Mouse (Mus musculus) mesoderm, embryonic 11.5 days (tissue): ENCODE data around the gene Tnni2.

Experiments used
- DNase-seq: peaks from one replicate; pipeline ENCODE4 v3.0.0-alpha.2; 2012; ENCODE audit warnings: low read depth, low spot score

Gene Tnni2

GRCm38 (mm10) chr7:142459299-142459691 lies 17.7 kb downstream of the Tnni2 start:
- no peak for DNase-seq

- no peak for DNase-seq
These were observed 19.0 kb downstream of the Tnni2 start, which contains the start of gene Lsp1 for GRCm38 (mm10) chr7:142460636-142461077. TSS of gene Lsp1 (plus strand) at chr7:142460809.

- no peak for DNase-seq
These were observed 19.8 kb downstream of the Tnni2 start for GRCm38 (mm10) chr7:142461446-142461845.

- no peak for DNase-seq
These were observed 20.6 kb downstream of the Tnni2 start for GRCm38 (mm10) chr7:142462190-142462589.

GRCm38 (mm10) chr7:142462594-142463078 lies 21.0 kb downstream of the Tnni2 start:
- DNase-seq: no peak

GRCm38 (mm10) chr7:142470171-142470691 lies 28.6 kb downstream of the Tnni2 start:
- DNase-seq: no peak

GRCm38 (mm10) chr7:142470808-142471413 lies 29.3 kb downstream of the Tnni2 start:
- no peak for DNase-seq

- DNase-seq: no peak
These were observed 29.8 kb downstream of the Tnni2 start for GRCm38 (mm10) chr7:142471414-142471861.

GRCm38 (mm10) chr7:142471884-142472570 lies 30.4 kb downstream of the Tnni2 start:
- DNase-seq: no peak

GRCm38 (mm10) chr7:142472936-142473335 lies 31.3 kb downstream of the Tnni2 start:
- no peak for DNase-seq

GRCm38 (mm10) chr7:142473476-142473875 lies 31.9 kb downstream of the Tnni2 start:
- no peak for DNase-seq

- DNase-seq: no peak
These were observed 33.2 kb downstream of the Tnni2 start for GRCm38 (mm10) chr7:142474799-142475198.

- no peak for DNase-seq
These were observed 34.0 kb downstream of the Tnni2 start for GRCm38 (mm10) chr7:142475641-142476040.

- no peak for DNase-seq
These were observed 34.7 kb downstream of the Tnni2 start for GRCm38 (mm10) chr7:142476271-142476670.

- DNase-seq: no peak
These were observed 35.3 kb downstream of the Tnni2 start for GRCm38 (mm10) chr7:142476795-142477452.

GRCm38 (mm10) chr7:142478001-142478400 lies 36.4 kb downstream of the Tnni2 start:
- DNase-seq: no peak

- DNase-seq: no peak
These were observed 37.0 kb downstream of the Tnni2 start for GRCm38 (mm10) chr7:142478574-142478973.

GRCm38 (mm10) chr7:142479307-142479706 lies 37.7 kb downstream of the Tnni2 start:
- no peak for DNase-seq

GRCm38 (mm10) chr7:142479886-142480285 lies 38.3 kb downstream of the Tnni2 start:
- no peak for DNase-seq

GRCm38 (mm10) chr7:142480661-142481060 lies 39.1 kb downstream of the Tnni2 start:
- no peak for DNase-seq

- DNase-seq: peak; percentile 80
These were observed 39.6 kb downstream of the Tnni2 start for GRCm38 (mm10) chr7:142481186-142481567.

GRCm38 (mm10) chr7:142481568-142482255 lies 40.1 kb downstream of the Tnni2 start:
- peak; percentile 82 for DNase-seq
